Mouse (Mus musculus): ENCODE results near the gene Slc35f3.

Slc35f3 gene

GRCm38 (mm10) chr8:126298296-126299093 lies at the start of gene Slc35f3:
TSS of gene Slc35f3 (plus strand) at chr8:126298558.
- DNase-seq (ENCODE audit: low read depth, low spot score), result peak; percentile 25

- no peak for DNase-seq (ENCODE audit: low read depth, low spot score)
Measured at GRCm38 (mm10) chr8:126250486-126250885, 47.9 kb upstream of the Slc35f3 start.

- no peak for DNase-seq (ENCODE audit: low read depth, low spot score)
Measured at GRCm38 (mm10) chr8:126256585-126257391, 41.6 kb upstream of the Slc35f3 start.

- DNase-seq (ENCODE audit: low read depth, low spot score), result no peak
Measured at GRCm38 (mm10) chr8:126257392-126257681, 41.0 kb upstream of the Slc35f3 start.

- DNase-seq (ENCODE audit: low read depth, low spot score), result peak; percentile 59
Measured at GRCm38 (mm10) chr8:126258175-126258781, 40.1 kb upstream of the Slc35f3 start.

GRCm38 (mm10) chr8:126265186-126265585 lies 33.2 kb upstream of the Slc35f3 start:
- no peak for DNase-seq (ENCODE audit: low read depth, low spot score)

- DNase-seq (ENCODE audit: low read depth, low spot score), result peak; percentile 13
Measured at GRCm38 (mm10) chr8:126267118-126267517, 31.2 kb upstream of the Slc35f3 start.

- no peak for DNase-seq (ENCODE audit: low read depth, low spot score)
Measured at GRCm38 (mm10) chr8:126269733-126270132, 28.6 kb upstream of the Slc35f3 start.

GRCm38 (mm10) chr8:126272445-126272844 lies 25.9 kb upstream of the Slc35f3 start:
- no peak for DNase-seq (ENCODE audit: low read depth, low spot score)

GRCm38 (mm10) chr8:126273066-126273465 lies 25.3 kb upstream of the Slc35f3 start:
- DNase-seq (ENCODE audit: low read depth, low spot score), result no peak

- no peak for DNase-seq (ENCODE audit: low read depth, low spot score)
Measured at GRCm38 (mm10) chr8:126274866-126275360, 23.4 kb upstream of the Slc35f3 start.

GRCm38 (mm10) chr8:126275886-126276285 lies 22.5 kb upstream of the Slc35f3 start:
- no peak for DNase-seq (ENCODE audit: low read depth, low spot score)

- DNase-seq (ENCODE audit: low read depth, low spot score), result no peak
Measured at GRCm38 (mm10) chr8:126291951-126292350, 6.4 kb upstream of the Slc35f3 start.

GRCm38 (mm10) chr8:126297284-126297845 lies 993 bp upstream of the Slc35f3 start:
- peak; percentile 49 for DNase-seq (ENCODE audit: low read depth, low spot score)

- no peak for DNase-seq (ENCODE audit: low read depth, low spot score)
Measured at GRCm38 (mm10) chr8:126299333-126299732, 975 bp downstream of the Slc35f3 start.

- DNase-seq (ENCODE audit: low read depth, low spot score), result no peak
Measured at GRCm38 (mm10) chr8:126300350-126300749, 2.0 kb downstream of the Slc35f3 start.

- no peak for DNase-seq (ENCODE audit: low read depth, low spot score)
Measured at GRCm38 (mm10) chr8:126301580-126301979, 3.2 kb downstream of the Slc35f3 start.

- no peak for DNase-seq (ENCODE audit: low read depth, low spot score)
Measured at GRCm38 (mm10) chr8:126307164-126307563, 8.8 kb downstream of the Slc35f3 start.

- no peak for DNase-seq (ENCODE audit: low read depth, low spot score)
Measured at GRCm38 (mm10) chr8:126309015-126309414, 10.7 kb downstream of the Slc35f3 start.

- no peak for DNase-seq (ENCODE audit: low read depth, low spot score)
Measured at GRCm38 (mm10) chr8:126324931-126325330, 26.6 kb downstream of the Slc35f3 start.

GRCm38 (mm10) chr8:126326136-126326535 lies 27.8 kb downstream of the Slc35f3 start:
- no peak for DNase-seq (ENCODE audit: low read depth, low spot score)

GRCm38 (mm10) chr8:126326731-126327130 lies 28.4 kb downstream of the Slc35f3 start:
- DNase-seq (ENCODE audit: low read depth, low spot score), result peak; percentile 4
